9 mouse cellular contexts compared by ENCODE assay signal in genomic region chr8:119832101-119832617, GRCm38 (mm10). TPM values are rescaled to one million over a fixed set of nuclear protein-coding genes. Genes with fewer than 3 reads are reported as not detected.
DNase-seq lines count a peak whose midpoint lies in the region; ATAC-seq and TF ChIP-seq lines count a peak whose summit lies in the region.
"Had no signal": no experiment of that assay in that cellular context is flagged by ENCODE, and none has a peak within 500 bp of the region (broad histone marks: within the 10 kb centered on the region; RNA-seq: fewer than 3 reads in every experiment).

No protein-coding gene starts in this region.

- 51% methylated on average over 7 of the region's 7 CpGs for WGBS in heart, embryonic 14.5 days
- WGBS in hindbrain, embryonic 14.5 days = 45% methylated on average over 7 of the region's 7 CpGs
- WGBS in midbrain, embryonic 11.5 days = 71% methylated on average over 7 of the region's 7 CpGs

- H3K4me3 ChIP-seq in heart, embryonic 14.5 days (ENCODE audit: control insufficient read depth in 1 of 2, insufficient read depth in 1 of 2, low read depth in 1 of 2, low read length in 2 of 2) = no peak overlapping the region
- no peak overlapping the region for H3K4me3 ChIP-seq in ES-E14 (ENCODE audit: insufficient read depth in 1 of 2, low read depth in 1 of 2, low read length in 2 of 2, poor library complexity in 1 of 2, severe bottlenecking in 1 of 2)
- H3K4me3 ChIP-seq in hindbrain, embryonic 14.5 days (replicated peaks; ENCODE audit: low read length) = no peak overlapping the region
- H3K4me3 ChIP-seq in midbrain, embryonic 11.5 days (ENCODE audit: low read depth, low read length) = no peak overlapping the region

- H3K9me3 ChIP-seq in heart, embryonic 14.5 days (ENCODE audit: control insufficient read depth, low read length) = no peaks in the 10 kb centered on the region
- H3K9me3 ChIP-seq in ES-E14 (ENCODE audit: control insufficient read depth, insufficient read depth, low read depth, low read length) = no peaks in the 10 kb centered on the region
- H3K9me3 ChIP-seq in hindbrain, embryonic 14.5 days (ENCODE audit: control insufficient read depth, low read length) = no peaks in the 10 kb centered on the region
- no peaks in the 10 kb centered on the region for H3K9me3 ChIP-seq in midbrain, embryonic 11.5 days (ENCODE audit: control insufficient read depth, low read length)

- DNase-seq in heart, postnatal 4 days = no peak
- DNase-seq in ES-E14 (ENCODE audit: low read depth, low spot score) = no peak
- DNase-seq in hindbrain, embryonic 14.5 days (ENCODE audit: low spot score) = no peak
- peak; percentile 85 for DNase-seq in midbrain, embryonic 11.5 days (ENCODE audit: low spot score, missing footprints)
- no peak for DNase-seq in cerebellum, adult 9-11 months
- DNase-seq in layer of hippocampus, adult 9-10 months (ENCODE audit: low spot score) = no peak
- DNase-seq: thymus, adult 2 months had no signal

- no peaks in the 10 kb centered on the region; the same call in 1 of the 2 replicates for H3K36me3 ChIP-seq in heart, embryonic 14.5 days (ENCODE audit: control insufficient read depth, insufficient read depth, low read length)
- H3K36me3 ChIP-seq in ES-E14 (ENCODE audit: control insufficient read depth, insufficient read depth, low read length, poor library complexity, severe bottlenecking) = no peaks in the 10 kb centered on the region
- H3K36me3 ChIP-seq in hindbrain, embryonic 14.5 days (replicated peaks; ENCODE audit: control insufficient read depth, insufficient read depth) = 0 out of 2 replicates have a peak, but pooled peaks cover 5% of the 10 kb centered on the region
- H3K36me3 ChIP-seq in midbrain, embryonic 11.5 days (ENCODE audit: control insufficient read depth, insufficient read depth, low read length) = no peaks in the 10 kb centered on the region

- peak overlapping the region; percentile 14 to 24; a peak in 3 of 4 replicates for H3K27ac ChIP-seq in heart, embryonic 14.5 days (replicated peaks in 1 of 2; ENCODE audit: control insufficient read depth in 1 of 2, insufficient read depth in 1 of 2, low read depth in 2 of 2, low read length in 2 of 2)
- H3K27ac ChIP-seq in ES-E14 (ENCODE audit: insufficient read depth, low read depth, low read length, poor library complexity, severe bottlenecking) = peak overlapping the region; percentile 3; the same call in 1 of the 2 replicates
- peak overlapping the region; percentile 66 for H3K27ac ChIP-seq in hindbrain, embryonic 14.5 days
- peak overlapping the region; percentile 47; the same call in 1 of the 2 replicates for H3K27ac ChIP-seq in midbrain, embryonic 11.5 days (ENCODE audit: low read depth, low read length)

- H3K4me2 ChIP-seq in heart, embryonic 14.5 days (ENCODE audit: low read length) = peak overlapping the region; percentile 58
- H3K4me2 ChIP-seq in hindbrain, embryonic 14.5 days (replicated peaks) = peak overlapping the region; percentile 30
- H3K4me2 ChIP-seq in midbrain, embryonic 11.5 days = no peak overlapping the region

- H3K27me3 ChIP-seq in heart, embryonic 14.5 days (ENCODE audit: control insufficient read depth, insufficient read depth, low read length) = no peaks in the 10 kb centered on the region
- no peaks in the 10 kb centered on the region for H3K27me3 ChIP-seq in hindbrain, embryonic 14.5 days (ENCODE audit: control insufficient read depth, insufficient read depth, low read length)
- H3K27me3 ChIP-seq in midbrain, embryonic 11.5 days (ENCODE audit: control insufficient read depth, insufficient read depth, low read length) = no peaks in the 10 kb centered on the region

- H3K4me1 ChIP-seq in heart, embryonic 14.5 days (ENCODE audit: control insufficient read depth in 2 of 2, insufficient read depth in 2 of 2, low read length in 2 of 2) = peaks cover 28 to 48% of the 10 kb centered on the region in 2 experiments
- peaks cover 24 to 41% of the 10 kb centered on the region in 2 experiments for H3K4me1 ChIP-seq in ES-E14 (ENCODE audit: control insufficient read depth in 2 of 2, insufficient read depth in 2 of 2, low read length in 2 of 2, poor library complexity in 1 of 2)
- H3K4me1 ChIP-seq in hindbrain, embryonic 14.5 days (replicated peaks; ENCODE audit: control insufficient read depth, insufficient read depth, low read length) = peaks cover 74% of the 10 kb centered on the region
- peaks cover 68% of the 10 kb centered on the region for H3K4me1 ChIP-seq in midbrain, embryonic 11.5 days (ENCODE audit: control insufficient read depth, insufficient read depth, low read length)

- in situ Hi-C loops in ES-E14 (cut with MboI; ENCODE audit: low sequenced_read_pairs in 2 of 2, unreplicated experiment in 2 of 2) = no loop called here

- ATAC-seq in heart, embryonic 14.5 days (ENCODE audit: insufficient number of reproducible peaks, insufficient read depth, low FRiP score, low read depth) = no peak
- ATAC-seq in hindbrain, embryonic 14.5 days (ENCODE audit: low FRiP score) = no peak
- ATAC-seq in midbrain, embryonic 11.5 days (ENCODE audit: low FRiP score) = no peak
- ATAC-seq in activated CD4-positive, CD25-positive, alpha-beta regulatory T cell, adult 4 months = no peak

- peak overlapping the region; percentile 35; the same call in 1 of the 2 replicates for H3K9ac ChIP-seq in heart, embryonic 14.5 days (ENCODE audit: low read length)
- H3K9ac ChIP-seq in ES-E14 (ENCODE audit: insufficient read depth, low read depth, low read length, poor library complexity, severe bottlenecking) = peak overlapping the region; percentile 49; the same call in 1 of the 2 replicates
- H3K9ac ChIP-seq in hindbrain, embryonic 14.5 days = 0 out of 2 replicates have a peak overlapping the region, but pooled peaks have one; percentile 31
- 0 out of 2 replicates have a peak overlapping the region, but pooled peaks have one; percentile 3 for H3K9ac ChIP-seq in midbrain, embryonic 11.5 days (ENCODE audit: low read length)

TF ChIP-seq in ES-E14, 5 proteins besides CTCF, POLR2A, EP300 and RAD21:
- TF ChIP-seq ZNF384 (IDR thresholded peaks at IDR 0.05; ENCODE audit: low read depth, low read length) (no peak), ZC3H11A (IDR thresholded peaks at IDR 0.05; ENCODE audit: borderline replicate concordance, low read depth, low read length) (no peak), CHD2 (IDR thresholded peaks at IDR 0.05; ENCODE audit: low read depth, low read length) (no peak), MAFK (IDR thresholded peaks at IDR 0.05; ENCODE audit: insufficient read depth, low read depth, low read length) (no peak), HCFC1 (IDR thresholded peaks at IDR 0.05; ENCODE audit: borderline replicate concordance, insufficient read depth, low read length) (no peak)

RNA-seq across cellular contexts. Expression of gene Cotl1, which starts 8.2 kb away (rescaled TPM):
- 55.1 and 75.9 TPM in 2 replicates for polyA plus RNA-seq in heart, embryonic 14.5 days (2014; fragmentation: Nextera tagmentation; extraction: Ambion mirVana)
- 10 to 100 TPM; 51.5 to 56.0 TPM for total RNA-seq in heart, postnatal 4 days (2021)
- 40.5 and 73.3 TPM in 2 replicates for total RNA-seq in ES-E14 (2012; rRNA removed)
- polyA plus RNA-seq in hindbrain, embryonic 14.5 days (2014; fragmentation: Nextera tagmentation; extraction: Ambion mirVana) = 238 and 309 TPM in 2 replicates
- polyA plus RNA-seq in midbrain, embryonic 11.5 days (2014; fragmentation: Nextera tagmentation; extraction: Ambion mirVana) = 411 and 445 TPM in 2 replicates
- polyA plus RNA-seq in activated CD4-positive, CD25-positive, alpha-beta regulatory T cell, adult 4 months (2017; shearing (Covaris generic)) = 100 to 1,000 TPM; 219 to 262 TPM

RNA-seq across cellular contexts. Expression of gene Klhl36, which starts 29.9 kb away (rescaled TPM):
- 8.8 and 10.6 TPM in 2 replicates for polyA plus RNA-seq in heart, embryonic 14.5 days (2014; fragmentation: Nextera tagmentation; extraction: Ambion mirVana)
- total RNA-seq in heart, postnatal 4 days (2021) = 1 to 10 TPM; 4.7 to 4.8 TPM
- 3.2 and 3.6 TPM in 2 replicates for total RNA-seq in ES-E14 (2012; rRNA removed)
- 15.1 and 19.1 TPM in 2 replicates for polyA plus RNA-seq in hindbrain, embryonic 14.5 days (2014; fragmentation: Nextera tagmentation; extraction: Ambion mirVana)
- 8.2 and 10.2 TPM in 2 replicates for polyA plus RNA-seq in midbrain, embryonic 11.5 days (2014; fragmentation: Nextera tagmentation; extraction: Ambion mirVana)
- 1 to 10 TPM; 5.6 to 8.1 TPM for polyA plus RNA-seq in activated CD4-positive, CD25-positive, alpha-beta regulatory T cell, adult 4 months (2017; shearing (Covaris generic))

RNA-seq across cellular contexts. Expression of gene Tldc1, which starts 53.9 kb away (rescaled TPM):
- polyA plus RNA-seq in heart, embryonic 14.5 days (2014; fragmentation: Nextera tagmentation; extraction: Ambion mirVana) = 11.1 and 11.4 TPM in 2 replicates
- 1 to 10 TPM; 9.0 to 9.2 TPM for total RNA-seq in heart, postnatal 4 days (2021)
- 7.0 and 9.2 TPM in 2 replicates for total RNA-seq in ES-E14 (2012; rRNA removed)
- polyA plus RNA-seq in hindbrain, embryonic 14.5 days (2014; fragmentation: Nextera tagmentation; extraction: Ambion mirVana) = 6.5 and 7.4 TPM in 2 replicates
- polyA plus RNA-seq in midbrain, embryonic 11.5 days (2014; fragmentation: Nextera tagmentation; extraction: Ambion mirVana) = 6.8 and 7.1 TPM in 2 replicates
- 10 to 100 TPM in 1 of 2 experiments, 1 to 10 TPM in 1; 8.8 to 11.1 TPM for polyA plus RNA-seq in activated CD4-positive, CD25-positive, alpha-beta regulatory T cell, adult 4 months (2017; shearing (Covaris generic))

Comparison
In these comparisons a context has a peak if more than half of its experiments do, and no peak if none do; other contexts are left out.
1. H3K27ac ChIP-seq: peak in every context shown above with its lines; median percentile 66 in hindbrain, embryonic 14.5 days; 47 in midbrain, embryonic 11.5 days; 19 in heart, embryonic 14.5 days; 3 in ES-E14.